Mouse (Mus musculus) forebrain, postnatal 0 days (tissue): ENCODE measurements around the gene Irs1. TPM values are rescaled to one million over a fixed set of nuclear protein-coding genes. Genes with fewer than 3 reads are reported as not detected.

Source experiments
- ATAC-seq: fragments of 200-750 bp; cut with Nextera tagmentation; 2 replicates; pipeline ENCODE4 v1.8.0; 2017; ENCODE audit warnings: mild to moderate bottlenecking, moderate library complexity
- DNase-seq: peaks from one replicate; pipeline ENCODE4 v3.0.0-alpha.2; 2015
- H3K27ac ChIP-seq: fragments of 300-500 bp; sonication (generic); 2 replicates; pipeline ENCODE4 v1.5.1; 2014; ENCODE audit warnings: low read depth, mild to moderate bottlenecking, antibody characterized with exemption, low read length, moderate library complexity, mixed read lengths
- H3K27me3 ChIP-seq: fragments of 300-500 bp; sonication (generic); 2 replicates; pipeline ENCODE4 v1.6.1; 2014; ENCODE audit warnings: mild to moderate bottlenecking, low read length, mixed read lengths; ENCODE audit not compliant: insufficient read depth
- H3K36me3 ChIP-seq: fragments of 300-500 bp; sonication (generic); 2 replicates; pipeline ENCODE4 v1.6.1; 2014; ENCODE audit warnings: mild to moderate bottlenecking, moderate library complexity; ENCODE audit not compliant: insufficient read depth
- H3K4me1 ChIP-seq: fragments of 300-500 bp; sonication (generic); 2 replicates; pipeline ENCODE4 v1.6.1; 2014; ENCODE audit warnings: antibody characterized with exemption; ENCODE audit not compliant: insufficient read depth
- H3K4me2 ChIP-seq: fragments of 300-500 bp; sonication (generic); 2 replicates; pipeline ENCODE4 v1.6.1; 2014; ENCODE audit warnings: low read depth, mild to moderate bottlenecking, moderate library complexity
- H3K4me3 ChIP-seq: fragments of 300-500 bp; sonication (generic); 2 replicates; pipeline ENCODE4 v1.5.1; 2014; ENCODE audit warnings: low read depth, low read length, mixed read lengths
- H3K9ac ChIP-seq: fragments of 300-500 bp; sonication (generic); 2 replicates; pipeline ENCODE4 v1.6.1; 2014; ENCODE audit warnings: mild to moderate bottlenecking
- H3K9me3 ChIP-seq: fragments of 300-500 bp; sonication (generic); 2 replicates; pipeline ENCODE4 v1.6.1; 2016; ENCODE audit warnings: low read length
- CTCF ChIP-seq: sonication (generic); IDR thresholded peaks from 2 replicates; pipeline ENCODE4 v1.5.1; 2016; ENCODE audit warnings: antibody characterized with exemption, control low read depth, low read depth
- WGBS: fragments of 180-500 bp; shearing (Covaris S2); extraction: QIAGEN DNeasy Blood & Tissue Kit; methylation state at CpG from one replicate; pipeline ENCODE4 v1.1.7; 2014; 5-methylcytosine and 5-hydroxymethylcytosine counted together
- polyA plus RNA-seq: library from polyadenylated mRNA; unstranded; fragments of >200 nt; fragmentation: Nextera tagmentation; extraction: Ambion mirVana; gene quantifications from 2 replicates; pipeline ENCODE4 v1.2.1, GENCODE M21; 2015
- total RNA-seq: library from RNA; depleted of rRNA; stranded (reverse); fragments of >200 nt; gene quantifications from 2 replicates; pipeline ENCODE4 v1.2.3, GENCODE M21; 2014; rRNA removed

Irs1 gene
- total and polyA plus RNA-seq, 2 experiments from 2014 or later, result 4.4 to 45.3 TPM

DNA sequence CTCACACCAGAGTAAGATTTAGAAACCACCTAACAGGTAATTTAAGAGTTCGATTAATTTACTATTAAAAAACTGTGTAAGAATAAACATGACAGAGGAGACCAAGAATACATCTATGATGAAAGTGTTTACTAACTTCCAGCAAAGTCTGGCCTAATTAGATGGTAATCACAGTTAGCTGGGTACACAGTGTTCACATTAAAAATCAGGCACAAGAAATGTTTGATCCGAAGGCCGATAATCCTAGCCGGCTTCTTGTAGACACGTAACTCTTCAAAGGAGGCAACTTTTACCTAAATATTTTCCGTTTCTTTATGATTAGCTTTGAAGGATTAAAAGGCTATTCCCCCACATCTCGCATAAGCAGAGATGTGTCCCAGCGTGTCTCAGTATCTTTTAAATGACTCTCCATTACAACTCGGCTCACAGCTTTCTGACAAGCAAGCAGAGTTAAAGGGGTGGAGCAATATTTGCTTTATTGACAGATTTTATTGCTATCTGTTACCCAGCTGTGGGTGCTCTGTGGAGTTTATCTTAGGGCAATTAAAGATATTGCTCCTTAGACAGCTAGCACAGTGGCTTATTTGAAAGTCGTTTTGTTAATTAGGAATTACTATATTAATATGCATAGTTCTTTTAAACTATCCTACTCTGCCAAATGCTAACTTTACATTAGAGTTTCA, 102.5 kb downstream of the Irs1 start:
- 77% methylated on average over 10 of the region's 10 CpGs for WGBS
- H3K4me2 ChIP-seq, result no peak overlapping the region
- H3K4me1 ChIP-seq, result no peaks in the 10 kb centered on the region
- no peaks in the 10 kb centered on the region for H3K9me3 ChIP-seq
- ATAC-seq, result no peak
- no peak for TF ChIP-seq CTCF
- H3K4me3 ChIP-seq, result no peak overlapping the region
- H3K36me3 ChIP-seq, result no peaks in the 10 kb centered on the region
- no peaks in the 10 kb centered on the region for H3K27me3 ChIP-seq
- H3K9ac ChIP-seq, result no peak overlapping the region
- H3K27ac ChIP-seq, result no peak overlapping the region
- no peak for DNase-seq

DNA sequence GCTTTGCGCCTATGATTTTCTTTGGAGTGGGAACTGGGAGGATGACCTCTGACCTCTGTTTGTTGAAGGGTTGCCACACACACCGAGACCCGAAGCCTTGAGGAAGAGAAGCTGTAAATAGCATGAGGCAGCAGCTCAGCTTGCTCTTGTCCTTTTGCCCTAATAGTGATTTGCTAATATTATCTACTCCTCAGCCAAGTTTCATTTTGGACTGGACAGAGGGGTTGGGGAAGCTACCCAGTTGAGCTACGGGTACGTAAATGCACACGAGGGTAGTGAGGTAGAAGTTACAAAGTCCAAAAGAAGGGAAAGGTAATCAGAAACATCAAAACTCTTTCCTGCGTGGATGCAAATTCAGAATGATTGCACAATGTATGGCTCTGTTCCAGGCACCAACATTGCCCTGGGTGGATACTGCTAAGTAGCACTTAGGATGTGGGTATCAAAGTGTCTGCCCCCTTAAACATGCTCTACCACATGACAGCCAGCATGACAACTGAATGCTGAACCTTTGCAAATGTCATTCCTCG, 107.2 kb downstream of the Irs1 start:
- H3K9ac ChIP-seq, result no peak overlapping the region
- no peak for DNase-seq
- no peaks in the 10 kb centered on the region for H3K27me3 ChIP-seq
- H3K4me2 ChIP-seq, result no peak overlapping the region
- no peaks in the 10 kb centered on the region for H3K9me3 ChIP-seq
- no peak overlapping the region for H3K27ac ChIP-seq
- H3K36me3 ChIP-seq, result no peaks in the 10 kb centered on the region
- 79% methylated on average over 8 of the region's 8 CpGs for WGBS
- H3K4me3 ChIP-seq, result no peak overlapping the region
- TF ChIP-seq CTCF, result no peak
- ATAC-seq, result no peak; the same call in 1 of the 2 replicates
- no peaks in the 10 kb centered on the region for H3K4me1 ChIP-seq

Other genes with a start within 250 kb of the Irs1 start
- not detected in 2 replicates for gene Gm9747, start 58.3 kb downstream of the Irs1 start, total RNA-seq
- 9.6 and 14.8 TPM in 2 replicates for gene Gm9747, start 58.3 kb downstream of the Irs1 start, polyA plus RNA-seq
- 4.7 and 5.3 TPM in 2 replicates for gene Rhbdd1, start 25.0 kb upstream of the Irs1 start, total RNA-seq
- 1.7 and 2.2 TPM in 2 replicates for gene Rhbdd1, start 25.0 kb upstream of the Irs1 start, polyA plus RNA-seq